Mouse (Mus musculus): Measurements from ENCODE around the gene Pkp4.

The Pkp4 gene

GRCm38 (mm10) chr2:59160605-59160963 is at the start of gene Pkp4, which contains the start of gene Ccdc148:
Gene Pkp4 (plus strand): TSS chr2:59160850.
Gene Ccdc148 (minus strand): TSS chr2:59160683.
- DNase-seq: peak; percentile 96

DNA sequence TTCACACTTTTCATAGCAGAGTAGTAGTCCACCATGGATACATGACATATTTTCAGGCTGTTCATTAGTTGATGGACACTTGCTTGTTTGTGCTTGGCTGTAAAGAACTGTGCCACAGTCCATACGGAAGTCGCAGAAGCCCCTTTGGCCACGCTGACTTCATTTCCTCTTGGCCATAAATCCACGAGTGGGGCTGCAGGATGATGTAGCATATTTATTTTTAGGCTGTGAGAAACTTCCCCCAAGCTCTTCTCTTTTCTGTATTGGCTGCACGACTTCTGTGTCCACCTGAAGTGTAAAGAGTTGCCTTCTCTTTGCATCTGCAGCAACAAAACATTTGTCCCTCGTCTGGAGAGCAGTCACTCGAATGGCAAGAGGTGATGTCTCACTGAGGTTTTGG is 31.6 kb upstream of the Pkp4 start:
- no peak for DNase-seq

DNA sequence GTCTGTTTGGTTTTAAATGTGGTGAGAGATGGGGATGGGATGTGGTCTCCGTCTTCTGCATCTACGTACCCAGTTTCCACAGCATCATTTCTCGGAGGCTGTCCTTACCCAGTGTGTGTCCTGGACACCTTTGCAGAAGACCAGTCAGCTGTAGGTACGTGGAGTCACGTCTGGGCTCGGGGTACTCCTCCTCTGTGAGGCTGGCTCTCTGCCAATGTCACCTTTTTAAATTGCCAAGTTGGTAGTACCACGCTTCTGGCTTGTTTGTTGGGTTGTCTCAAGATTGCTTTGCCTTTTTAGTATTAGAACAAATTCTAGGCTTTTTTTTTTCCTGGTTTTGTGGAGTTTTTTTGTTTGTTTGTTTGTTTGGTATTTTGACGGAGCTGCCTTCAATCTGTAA is 30.8 kb upstream of the Pkp4 start:
- no peak for DNase-seq

DNA sequence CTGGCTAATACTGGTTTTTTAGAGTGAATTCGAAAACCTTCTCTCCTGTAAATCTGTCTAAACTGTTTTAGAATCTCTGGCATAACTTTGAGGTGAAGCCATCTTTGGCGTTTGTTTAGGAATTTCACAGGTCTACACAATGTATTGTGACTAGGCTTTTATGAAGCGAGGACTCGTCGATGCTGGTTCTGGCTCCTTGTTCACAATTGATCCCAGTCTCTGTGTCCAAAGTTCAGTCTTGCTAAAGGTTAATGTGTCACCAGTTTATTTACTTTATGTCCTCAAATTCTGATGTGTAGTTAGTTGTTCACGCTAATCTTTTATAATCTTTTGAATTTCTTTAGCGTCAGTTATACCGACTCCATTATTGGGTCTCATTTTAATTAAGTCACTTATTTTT is 29.6 kb upstream of the Pkp4 start:
- no peak for DNase-seq

- no peak for DNase-seq
These were observed 5.2 kb upstream of the Pkp4 start for GRCm38 (mm10) chr2:59155428-59155827.

DNA sequence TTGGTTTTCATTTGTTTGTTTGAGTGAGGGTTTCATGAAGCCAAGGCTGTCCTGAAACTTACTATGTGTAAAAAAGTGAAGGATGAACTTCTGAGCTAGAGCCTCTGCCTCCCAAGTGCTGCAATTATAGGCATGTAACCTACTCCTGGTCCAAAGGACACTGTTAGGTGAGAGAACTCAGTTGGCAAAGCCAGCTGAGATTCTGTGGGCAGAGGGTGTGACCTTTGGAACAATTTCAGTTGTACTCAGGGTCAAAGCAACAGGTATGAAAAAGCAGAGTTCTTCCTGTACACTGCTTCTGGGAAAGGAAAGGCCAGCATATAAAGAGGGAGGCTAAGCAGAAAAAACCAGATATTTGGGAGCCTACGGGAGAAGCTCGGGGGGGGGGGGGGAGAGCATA is 2.5 kb upstream of the Pkp4 start:
- no peak for DNase-seq

DNA sequence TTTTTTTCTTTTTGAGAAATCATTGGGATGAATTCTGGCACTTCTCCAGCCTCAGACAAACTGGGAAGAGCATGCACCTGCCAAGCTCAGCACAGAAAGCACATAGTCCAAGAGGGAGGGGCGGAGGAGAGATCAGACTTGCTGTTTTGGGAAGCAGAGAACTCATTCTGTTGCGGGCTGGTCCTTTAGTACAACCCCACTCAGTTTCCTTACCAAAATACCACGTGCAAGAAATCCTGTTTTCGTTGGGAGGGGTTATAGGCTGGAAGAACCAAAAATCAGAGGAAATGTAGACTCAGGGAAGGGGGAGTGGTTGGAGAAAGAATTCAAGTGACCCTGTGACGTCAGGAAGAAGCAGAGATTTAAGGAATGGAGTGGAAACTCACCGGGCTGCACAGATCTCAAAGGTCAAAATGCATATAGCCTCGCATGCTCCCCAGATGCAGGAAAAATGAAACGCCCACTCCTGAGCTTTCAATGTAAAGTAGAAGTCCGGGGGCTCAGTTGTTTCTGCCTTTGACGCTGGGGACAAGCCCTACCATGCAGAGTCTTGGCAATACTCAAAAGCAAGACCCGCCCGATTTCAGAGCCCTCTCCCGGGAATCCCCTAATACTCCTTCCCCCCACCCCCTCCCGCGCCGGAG is 567 bp upstream of the Pkp4 start:
- peak; percentile 14 for DNase-seq

DNA sequence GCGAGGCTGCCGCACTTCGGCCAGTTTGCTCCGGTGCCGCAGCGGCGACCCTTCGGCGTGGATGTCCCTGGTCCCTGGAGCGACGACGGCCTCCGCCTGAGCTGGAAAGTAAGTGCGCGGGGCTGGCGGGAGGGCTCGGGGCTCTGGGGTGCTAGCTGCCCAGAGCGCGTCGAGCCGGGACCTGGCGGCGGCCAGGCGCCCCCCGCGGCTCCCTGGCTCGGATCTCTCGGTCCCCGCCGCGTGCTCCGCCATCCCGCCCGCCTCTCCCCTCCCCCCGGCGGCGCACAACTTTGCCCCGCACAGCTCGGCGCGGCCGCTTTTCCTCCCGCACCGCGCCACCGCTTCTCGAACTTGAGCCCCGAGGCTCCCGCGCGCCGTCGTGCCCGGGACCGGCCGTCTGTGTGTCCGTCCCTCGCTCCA is 381 bp downstream of the Pkp4 start:
- DNase-seq: peak; percentile 38

GRCm38 (mm10) chr2:59161441-59162284 is 1.0 kb downstream of the Pkp4 start:
- DNase-seq: peak; percentile 79

- DNase-seq: no peak
These were observed 1.6 kb downstream of the Pkp4 start for GRCm38 (mm10) chr2:59162285-59162600.

DNA sequence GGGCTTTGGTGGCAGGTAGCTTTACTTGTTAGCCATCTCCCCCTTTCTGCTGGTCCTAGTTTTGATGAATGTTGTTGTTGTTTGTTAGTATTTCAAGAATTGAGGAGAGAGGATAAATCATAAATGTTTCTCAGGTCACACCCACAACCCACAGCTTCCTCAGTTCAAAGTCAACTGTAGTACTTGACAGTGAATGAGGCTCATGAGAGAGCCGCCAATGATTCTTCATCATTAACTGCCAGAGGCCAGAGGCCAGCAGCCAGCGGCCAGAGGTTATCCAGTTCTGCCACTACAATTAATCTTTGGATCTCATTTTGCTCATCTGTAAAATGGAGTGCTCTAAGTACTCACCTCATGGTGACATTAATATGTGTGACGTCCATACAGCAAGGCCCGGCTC is 6.3 kb downstream of the Pkp4 start:
- no peak for DNase-seq

DNA sequence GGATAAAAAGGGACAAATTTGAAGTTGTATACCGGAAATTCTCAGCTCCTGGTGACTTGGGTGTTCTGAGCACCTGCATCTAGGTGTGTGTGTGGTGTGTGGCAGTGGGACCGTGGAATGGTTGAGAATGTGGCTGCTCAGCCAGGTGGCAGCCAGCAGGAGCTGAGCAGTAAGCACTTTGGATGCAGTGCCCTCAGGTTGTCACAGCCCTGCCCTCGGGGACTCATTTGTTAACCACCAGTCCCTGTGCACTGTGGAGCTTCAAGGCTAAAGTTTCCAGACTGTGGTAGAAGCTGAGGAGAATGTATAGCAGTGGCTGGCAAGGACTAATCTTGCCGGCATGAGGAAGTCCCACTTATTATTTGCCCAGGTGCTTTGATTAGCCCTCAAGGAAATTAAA is 7.2 kb downstream of the Pkp4 start:
- DNase-seq: no peak

- no peak for DNase-seq
These were observed 9.0 kb downstream of the Pkp4 start for GRCm38 (mm10) chr2:59169572-59170207.

DNA sequence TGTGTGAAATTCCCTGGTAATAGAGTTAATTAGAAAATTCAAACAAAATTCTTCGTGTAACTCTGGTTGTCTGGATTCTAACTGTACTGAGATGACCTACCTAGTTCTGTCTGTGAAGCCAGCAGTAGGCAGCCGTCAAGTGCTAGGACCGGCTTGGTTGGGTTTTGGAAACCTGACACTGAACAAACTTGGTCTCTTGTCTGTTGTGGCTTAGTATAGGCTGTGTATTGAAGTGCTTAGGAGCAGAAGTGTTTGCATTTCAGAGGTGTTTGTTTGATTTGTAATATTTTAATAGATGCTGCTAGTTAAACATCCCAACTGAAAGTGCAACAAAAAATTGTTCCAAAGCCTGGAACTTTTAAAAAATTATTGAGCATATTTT is 9.5 kb downstream of the Pkp4 start:
- DNase-seq: no peak

GRCm38 (mm10) chr2:59170593-59170992 is 9.9 kb downstream of the Pkp4 start:
- no peak for DNase-seq

DNA sequence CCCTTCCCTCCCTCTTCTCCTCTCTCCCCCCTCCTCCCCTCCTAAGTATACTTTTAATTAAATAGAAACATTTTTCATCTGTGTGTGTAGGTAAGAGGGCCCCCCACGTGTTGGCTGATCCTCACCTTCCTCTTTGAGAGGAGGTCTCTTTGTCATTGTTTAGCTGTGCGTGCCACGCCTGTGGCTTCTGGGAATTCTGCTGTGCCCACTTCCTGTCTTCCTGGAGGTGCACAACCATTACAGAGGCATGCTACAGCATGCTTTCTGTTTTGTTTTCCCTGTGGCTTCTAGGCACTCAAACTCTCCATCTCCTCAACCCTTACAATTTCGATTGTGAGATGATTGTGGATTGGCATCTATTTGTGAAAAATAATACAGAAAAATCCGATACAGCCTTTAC is 10.9 kb downstream of the Pkp4 start:
- DNase-seq: no peak

- DNase-seq: no peak
These were observed 15.3 kb downstream of the Pkp4 start for GRCm38 (mm10) chr2:59175926-59176325.

- peak; percentile 60 for DNase-seq
These were observed 17.5 kb downstream of the Pkp4 start for GRCm38 (mm10) chr2:59178191-59178590.

DNA sequence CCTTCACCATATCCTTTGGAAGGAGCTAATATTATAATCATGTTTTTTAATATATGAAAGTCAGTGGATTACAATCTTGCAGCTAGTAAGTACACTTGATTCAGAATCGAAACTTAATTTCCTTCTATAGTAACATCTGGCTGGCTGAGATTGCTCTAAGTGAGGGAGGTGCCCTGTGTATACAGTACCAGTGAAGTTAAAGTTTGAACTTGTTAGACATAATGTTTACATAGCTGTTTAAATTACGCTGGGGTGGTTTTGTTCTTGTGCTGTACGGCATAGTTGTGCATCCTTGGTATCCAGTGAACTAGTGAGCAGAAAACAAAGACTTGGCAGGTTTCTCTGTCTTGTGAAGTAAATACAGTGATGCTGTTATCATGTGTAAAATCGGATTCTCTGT is 18.3 kb downstream of the Pkp4 start:
- no peak for DNase-seq

GRCm38 (mm10) chr2:59179487-59179886 is 18.8 kb downstream of the Pkp4 start:
- no peak for DNase-seq

DNA sequence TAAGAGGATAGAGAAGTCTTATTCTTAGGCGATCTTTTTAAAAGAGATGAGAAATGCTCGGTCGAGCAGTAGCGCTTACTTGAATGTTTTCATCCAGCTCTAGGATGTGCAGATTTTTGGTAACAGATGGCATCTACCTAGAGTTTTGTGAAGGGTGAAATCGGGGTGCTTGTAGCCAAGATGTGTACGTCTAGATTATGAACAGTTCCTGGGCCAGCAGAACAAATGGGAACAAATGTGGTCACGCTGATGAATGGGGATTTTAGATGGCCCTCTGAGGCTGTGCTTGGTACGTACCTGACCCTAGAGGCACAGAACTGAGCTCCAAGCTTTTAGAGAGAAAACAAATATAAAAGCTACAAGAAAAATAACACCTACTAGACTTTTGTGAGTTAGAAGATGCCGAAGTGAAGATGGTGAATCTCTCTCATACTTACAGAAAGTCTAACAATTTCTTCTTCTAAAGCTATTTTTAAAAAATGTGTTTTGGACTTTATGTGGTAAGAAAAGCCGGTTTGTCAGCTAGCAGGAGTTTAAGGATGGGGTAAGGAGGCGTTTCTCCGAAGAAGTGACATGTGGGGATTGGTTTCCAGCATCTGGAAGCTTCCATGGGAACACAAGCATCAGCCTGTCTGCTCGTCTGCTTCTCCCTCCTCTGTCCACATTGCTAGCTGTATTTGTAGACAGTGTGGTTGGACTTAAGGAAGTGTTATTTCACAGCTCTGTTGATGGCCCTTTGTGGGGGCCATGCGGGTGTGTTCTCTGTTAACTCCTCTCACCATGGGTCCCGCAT is 20.9 kb downstream of the Pkp4 start:
- peak; percentile 45 for DNase-seq

GRCm38 (mm10) chr2:59183541-59183940 is 22.9 kb downstream of the Pkp4 start:
- DNase-seq: no peak
